Mouse (Mus musculus): Measurements from ENCODE around the gene Ms4a8a. TPM values are rescaled to one million over a fixed set of nuclear protein-coding genes. Genes with fewer than 3 reads are reported as not detected.
"Not testable (repeated sequence)": the region's sequence is repeated elsewhere in the genome, so short reads cannot be mapped to it uniquely, and the experiment has no call there.

Ms4a8a gene
- polyA plus RNA-seq (2014; fragmentation: Nextera tagmentation; extraction: Ambion mirVana): not detected in 2 replicates

- H3K9ac ChIP-seq (ENCODE audit: low read length): no peak within 1 kb of the TSS
- no peaks in the 10 kb centered on the region for H3K36me3 ChIP-seq (ENCODE audit: control insufficient read depth, insufficient read depth, low read length)
- H3K4me2 ChIP-seq (ENCODE audit: low read depth, severe bottlenecking): no peak within 1 kb of the TSS
- H3K27ac ChIP-seq (replicated peaks; ENCODE audit: low read depth, low read length): no peak within 1 kb of the TSS
- H3K4me3 ChIP-seq (ENCODE audit: low read depth, low read length): no peak within 1 kb of the TSS
- ATAC-seq (ENCODE audit: insufficient number of reproducible peaks, low FRiP score, low TSS enrichment, low read depth): no peak
- no peaks in the 10 kb centered on the region for H3K9me3 ChIP-seq (ENCODE audit: control insufficient read depth, low read length)
- WGBS: 85% methylated on average over 4 of the region's 4 CpGs
- H3K4me1 ChIP-seq (ENCODE audit: control insufficient read depth, insufficient read depth, low read length): no peaks in the 10 kb centered on the region
- no peak for DNase-seq (ENCODE audit: low spot score)
- no peaks in the 10 kb centered on the region for H3K27me3 ChIP-seq (ENCODE audit: control insufficient read depth, insufficient read depth, low read length)
These were observed at the start of gene Ms4a8a for GRCm38 (mm10) chr19:11080934-11081333. Gene Ms4a8a, minus strand, starts transcription at chr19:11081102.

GRCm38 (mm10) chr19:11129702-11130101 is 48.8 kb upstream of the Ms4a8a start:
- no peak overlapping the region for H3K4me2 ChIP-seq (ENCODE audit: low read depth, severe bottlenecking)
- no peaks in the 10 kb centered on the region for H3K4me1 ChIP-seq (ENCODE audit: control insufficient read depth, insufficient read depth, low read length)
- no peak overlapping the region for H3K9ac ChIP-seq (ENCODE audit: low read length)
- H3K27me3 ChIP-seq (ENCODE audit: control insufficient read depth, insufficient read depth, low read length): no peaks in the 10 kb centered on the region
- 90% methylated on average over 1 of the region's 1 CpGs for WGBS
- DNase-seq (ENCODE audit: low spot score) (no peak), ATAC-seq (ENCODE audit: insufficient number of reproducible peaks, low FRiP score, low TSS enrichment, low read depth) (no peak)
- H3K27ac ChIP-seq (replicated peaks; ENCODE audit: low read depth, low read length): no peak overlapping the region
- no peak overlapping the region for H3K4me3 ChIP-seq (ENCODE audit: low read depth, low read length)
- H3K9me3 ChIP-seq (ENCODE audit: control insufficient read depth, low read length): no peaks in the 10 kb centered on the region
- H3K36me3 ChIP-seq (ENCODE audit: control insufficient read depth, insufficient read depth, low read length): no peaks in the 10 kb centered on the region

- peak overlapping the region; percentile 37 for H3K9ac ChIP-seq (ENCODE audit: low read length)
These were observed 40.1 kb upstream of the Ms4a8a start for GRCm38 (mm10) chr19:11121016-11121420.

GRCm38 (mm10) chr19:11119338-11119737 is 38.4 kb upstream of the Ms4a8a start:
- H3K36me3 ChIP-seq (ENCODE audit: control insufficient read depth, insufficient read depth, low read length): no peaks in the 10 kb centered on the region
- H3K4me2 ChIP-seq (ENCODE audit: low read depth, severe bottlenecking): no peak overlapping the region
- no peak overlapping the region for H3K9ac ChIP-seq (ENCODE audit: low read length)
- no peaks in the 10 kb centered on the region for H3K27me3 ChIP-seq (ENCODE audit: control insufficient read depth, insufficient read depth, low read length)
- no peak overlapping the region for H3K27ac ChIP-seq (replicated peaks; ENCODE audit: low read depth, low read length)
- H3K9me3 ChIP-seq (ENCODE audit: control insufficient read depth, low read length): no peaks in the 10 kb centered on the region; the same call in 1 of the 2 replicates
- no peaks in the 10 kb centered on the region for H3K4me1 ChIP-seq (ENCODE audit: control insufficient read depth, insufficient read depth, low read length)
- no peak overlapping the region for H3K4me3 ChIP-seq (ENCODE audit: low read depth, low read length)
- DNase-seq (ENCODE audit: low spot score) (no peak), ATAC-seq (ENCODE audit: insufficient number of reproducible peaks, low FRiP score, low TSS enrichment, low read depth) (no peak)
- WGBS: 84% methylated on average over 2 of the region's 2 CpGs

More at GRCm38 (mm10) chr19:11121016-11121420, 40.1 kb upstream of the Ms4a8a start:
- peak overlapping the region; percentile 22 for H3K4me3 ChIP-seq (ENCODE audit: low read depth, low read length)
- DNase-seq (ENCODE audit: low spot score): peak; percentile 45
- 0% methylated on average over 7 of the region's 38 CpGs for WGBS
- not testable (repeated sequence) for H3K4me1 ChIP-seq (ENCODE audit: control insufficient read depth, insufficient read depth, low read length); H3K9me3 ChIP-seq (ENCODE audit: control insufficient read depth, low read length); H3K36me3 ChIP-seq (ENCODE audit: control insufficient read depth, insufficient read depth, low read length); H3K27me3 ChIP-seq (ENCODE audit: control insufficient read depth, insufficient read depth, low read length); H3K27ac ChIP-seq (replicated peaks; ENCODE audit: low read depth, low read length)
- H3K4me2 ChIP-seq (ENCODE audit: low read depth, severe bottlenecking): peak overlapping the region; percentile 25
- ATAC-seq (ENCODE audit: insufficient number of reproducible peaks, low FRiP score, low TSS enrichment, low read depth): peak; percentile 93

GRCm38 (mm10) chr19:11107746-11108145 is 26.8 kb upstream of the Ms4a8a start:
- H3K4me2 ChIP-seq (ENCODE audit: low read depth, severe bottlenecking): no peak overlapping the region
- ATAC-seq (ENCODE audit: insufficient number of reproducible peaks, low FRiP score, low TSS enrichment, low read depth) (no peak), DNase-seq (ENCODE audit: low spot score) (no peak)
- no peak overlapping the region for H3K9ac ChIP-seq (ENCODE audit: low read length)
- H3K36me3 ChIP-seq (ENCODE audit: control insufficient read depth, insufficient read depth, low read length): no peaks in the 10 kb centered on the region
- WGBS: 90% methylated on average over 3 of the region's 3 CpGs
- H3K4me3 ChIP-seq (ENCODE audit: low read depth, low read length): no peak overlapping the region
- no peaks in the 10 kb centered on the region for H3K9me3 ChIP-seq (ENCODE audit: control insufficient read depth, low read length)
- no peak overlapping the region for H3K27ac ChIP-seq (replicated peaks; ENCODE audit: low read depth, low read length)
- H3K4me1 ChIP-seq (ENCODE audit: control insufficient read depth, insufficient read depth, low read length): no peaks in the 10 kb centered on the region
- no peaks in the 10 kb centered on the region for H3K27me3 ChIP-seq (ENCODE audit: control insufficient read depth, insufficient read depth, low read length)

- H3K9ac ChIP-seq (ENCODE audit: low read length): no peak overlapping the region
- DNase-seq (ENCODE audit: low spot score) (no peak), ATAC-seq (ENCODE audit: insufficient number of reproducible peaks, low FRiP score, low TSS enrichment, low read depth) (no peak)
- H3K9me3 ChIP-seq (ENCODE audit: control insufficient read depth, low read length): no peaks in the 10 kb centered on the region
- H3K27me3 ChIP-seq (ENCODE audit: control insufficient read depth, insufficient read depth, low read length): no peaks in the 10 kb centered on the region
- 77% methylated on average over 1 of the region's 1 CpGs for WGBS
- no peaks in the 10 kb centered on the region for H3K36me3 ChIP-seq (ENCODE audit: control insufficient read depth, insufficient read depth, low read length)
- no peak overlapping the region for H3K27ac ChIP-seq (replicated peaks; ENCODE audit: low read depth, low read length)
- no peaks in the 10 kb centered on the region for H3K4me1 ChIP-seq (ENCODE audit: control insufficient read depth, insufficient read depth, low read length)
- no peak overlapping the region for H3K4me2 ChIP-seq (ENCODE audit: low read depth, severe bottlenecking)
- H3K4me3 ChIP-seq (ENCODE audit: low read depth, low read length): no peak overlapping the region
These were observed 21.0 kb upstream of the Ms4a8a start for GRCm38 (mm10) chr19:11101880-11102279.

- Histone ChIP-seq H3K4me3 (ENCODE audit: low read depth, low read length) (no peak overlapping the region), H3K9me3 (ENCODE audit: control insufficient read depth, low read length) (no peaks in the 10 kb centered on the region), H3K27me3 (ENCODE audit: control insufficient read depth, insufficient read depth, low read length) (no peaks in the 10 kb centered on the region), H3K27ac (replicated peaks; ENCODE audit: low read depth, low read length) (no peak overlapping the region), H3K4me1 (ENCODE audit: control insufficient read depth, insufficient read depth, low read length) (no peaks in the 10 kb centered on the region), H3K4me2 (ENCODE audit: low read depth, severe bottlenecking) (no peak overlapping the region), H3K36me3 (ENCODE audit: control insufficient read depth, insufficient read depth, low read length) (no peaks in the 10 kb centered on the region), H3K9ac (ENCODE audit: low read length) (no peak overlapping the region)
- WGBS: 84% methylated on average over 3 of the region's 3 CpGs
- DNase-seq (ENCODE audit: low spot score) (no peak), ATAC-seq (ENCODE audit: insufficient number of reproducible peaks, low FRiP score, low TSS enrichment, low read depth) (no peak)
These were observed 17.5 kb upstream of the Ms4a8a start for GRCm38 (mm10) chr19:11098401-11098800.

DNA sequence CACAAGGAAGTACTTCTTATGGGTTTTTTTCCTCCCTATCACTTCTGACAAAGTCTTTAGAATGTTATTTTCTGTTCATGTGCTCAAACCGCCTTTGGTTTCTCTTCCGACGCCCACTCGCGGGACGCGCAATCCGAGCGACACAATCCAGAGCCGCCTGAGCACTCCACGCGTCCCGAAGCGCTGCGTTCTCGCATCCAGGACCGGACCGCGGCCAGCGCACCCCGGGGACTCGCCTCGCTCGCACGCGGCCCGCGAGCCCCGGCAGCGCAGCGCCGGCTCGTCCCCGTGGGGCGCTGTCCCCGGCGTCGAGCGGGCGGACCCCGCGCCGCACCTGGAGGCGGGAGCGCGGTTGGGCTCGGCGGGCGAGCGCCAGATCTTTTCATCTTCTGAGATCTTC is 11.2 kb upstream of the Ms4a8a start:
- not testable (repeated sequence) for H3K27ac ChIP-seq (replicated peaks; ENCODE audit: low read depth, low read length); H3K9ac ChIP-seq (ENCODE audit: low read length); H3K4me3 ChIP-seq (ENCODE audit: low read depth, low read length); H3K27me3 ChIP-seq (ENCODE audit: control insufficient read depth, insufficient read depth, low read length); H3K9me3 ChIP-seq (ENCODE audit: control insufficient read depth, low read length); H3K36me3 ChIP-seq (ENCODE audit: control insufficient read depth, insufficient read depth, low read length); H3K4me1 ChIP-seq (ENCODE audit: control insufficient read depth, insufficient read depth, low read length); ATAC-seq (ENCODE audit: insufficient number of reproducible peaks, low FRiP score, low TSS enrichment, low read depth)
- H3K4me2 ChIP-seq (ENCODE audit: low read depth, severe bottlenecking): peak overlapping the region; percentile 31; the same call in 1 of the 2 replicates
- WGBS: 5% methylated on average over 50 of the region's 50 CpGs
- peak; percentile 23 for DNase-seq (ENCODE audit: low spot score)

- no peaks in the 10 kb centered on the region for H3K36me3 ChIP-seq (ENCODE audit: control insufficient read depth, insufficient read depth, low read length)
- H3K4me2 ChIP-seq (ENCODE audit: low read depth, severe bottlenecking): no peak overlapping the region
- WGBS: 76% methylated on average over 3 of the region's 3 CpGs
- no peak overlapping the region for H3K4me3 ChIP-seq (ENCODE audit: low read depth, low read length)
- H3K27me3 ChIP-seq (ENCODE audit: control insufficient read depth, insufficient read depth, low read length): no peaks in the 10 kb centered on the region
- no peak overlapping the region for H3K9ac ChIP-seq (ENCODE audit: low read length)
- no peaks in the 10 kb centered on the region for H3K9me3 ChIP-seq (ENCODE audit: control insufficient read depth, low read length)
- H3K27ac ChIP-seq (replicated peaks; ENCODE audit: low read depth, low read length): no peak overlapping the region
- no peaks in the 10 kb centered on the region for H3K4me1 ChIP-seq (ENCODE audit: control insufficient read depth, insufficient read depth, low read length)
- no peak for DNase-seq (ENCODE audit: low spot score)
- ATAC-seq (ENCODE audit: insufficient number of reproducible peaks, low FRiP score, low TSS enrichment, low read depth): no peak
These were observed 10.5 kb downstream of the Ms4a8a start for GRCm38 (mm10) chr19:11070364-11070763.

All from limb, embryonic 11.5 days (tissue).